Comparison of ENCODE assay signal across 25 mouse cellular contexts in genomic region chr2:104985796-104986195, GRCm38 (mm10).
"Had no signal": no experiment of that assay in that cellular context is flagged by ENCODE, and none has a peak within 500 bp of the region (broad histone marks: within the 10 kb centered on the region; RNA-seq: fewer than 3 reads in every experiment).

No protein-coding gene starts in this region.

- H3K9ac ChIP-seq: limb, embryonic 13.5 days; liver, embryonic 12.5 days; liver, embryonic 15.5 days; lung, embryonic 15.5 days; midbrain, embryonic 13.5 days; neural tube, embryonic 12.5 days; neural tube, embryonic 15.5 days had no signal

- H3K4me3 ChIP-seq: layer of hippocampus, adult 2 months; limb, embryonic 10.5 days; limb, embryonic 13.5 days; liver, embryonic 12.5 days; liver, embryonic 15.5 days; lung, embryonic 15.5 days; midbrain, embryonic 10.5 days; midbrain, embryonic 13.5 days; neural tube, embryonic 12.5 days; neural tube, embryonic 15.5 days had no signal

- H3K4me1 ChIP-seq: limb, embryonic 10.5 days; limb, embryonic 13.5 days; liver, embryonic 12.5 days; liver, embryonic 15.5 days; lung, embryonic 15.5 days; neural tube, embryonic 12.5 days; neural tube, embryonic 15.5 days had no signal

- H3K36me3 ChIP-seq: limb, embryonic 10.5 days; limb, embryonic 13.5 days; liver, embryonic 12.5 days; liver, embryonic 15.5 days; lung, embryonic 15.5 days; midbrain, embryonic 10.5 days; midbrain, embryonic 13.5 days; neural tube, embryonic 12.5 days; neural tube, embryonic 15.5 days had no signal

- DNase-seq: kidney, adult 2 months; kidney, postnatal 25 days; layer of hippocampus, adult 9-11 months; liver; lung, adult 18-20 months; lung, postnatal 10 days; lung, postnatal 36 days; retina, postnatal 1 day; right cerebral cortex, postnatal 25 days; spleen, adult 18-20 months; thymus, adult 2 months; thymus, postnatal 25 days had no signal

- H3K27me3 ChIP-seq: limb, embryonic 13.5 days; liver, embryonic 12.5 days; liver, embryonic 15.5 days; lung, embryonic 15.5 days; midbrain, embryonic 13.5 days; neural tube, embryonic 12.5 days; neural tube, embryonic 15.5 days had no signal

- ATAC-seq: liver, embryonic 12.5 days; midbrain, embryonic 13.5 days; midbrain, embryonic 16.5 days had no signal

- H3K4me2 ChIP-seq: limb, embryonic 13.5 days; liver, embryonic 12.5 days; liver, embryonic 15.5 days; lung, embryonic 15.5 days; midbrain, embryonic 13.5 days; neural tube, embryonic 12.5 days; neural tube, embryonic 15.5 days had no signal

- H3K27ac ChIP-seq: kidney, postnatal 0 days; layer of hippocampus, adult 2 months; limb, embryonic 10.5 days; limb, embryonic 13.5 days; liver, embryonic 12.5 days; liver, embryonic 15.5 days; lung, embryonic 15.5 days; midbrain, embryonic 10.5 days; midbrain, embryonic 13.5 days; neural tube, embryonic 12.5 days; neural tube, embryonic 15.5 days; stomach, postnatal 0 days had no signal

- H3K9me3 ChIP-seq: limb, embryonic 10.5 days; limb, embryonic 13.5 days; liver, embryonic 12.5 days; liver, embryonic 15.5 days; lung, embryonic 15.5 days; midbrain, embryonic 10.5 days; midbrain, embryonic 13.5 days; neural tube, embryonic 12.5 days; neural tube, embryonic 15.5 days had no signal
